Mouse (Mus musculus): ENCODE data around the gene Gm20388.

Gm20388 gene

DNA sequence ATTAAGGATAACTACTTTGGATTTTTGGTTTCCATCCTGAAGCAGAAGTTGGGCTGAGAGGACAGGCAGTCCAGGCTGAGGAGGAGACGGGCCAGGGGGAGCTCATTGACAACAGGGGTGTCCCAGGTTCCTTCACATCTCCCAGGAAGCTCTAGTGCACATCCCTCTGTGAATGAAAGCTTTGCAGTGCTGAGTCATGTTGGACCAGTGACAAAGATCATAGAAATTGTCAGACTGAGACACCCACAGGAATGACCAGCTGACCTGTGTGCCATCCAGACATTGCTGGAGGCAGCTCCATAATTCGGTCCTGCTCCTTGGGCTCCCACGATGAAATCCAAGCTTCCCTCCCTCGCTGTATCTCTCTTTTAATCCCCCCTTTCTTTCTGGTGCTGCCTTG lies 2261.2 kb downstream of the Gm20388 start:
- no peak for DNase-seq (ENCODE audit: extremely low spot score, low read depth, low spot score)

DNA sequence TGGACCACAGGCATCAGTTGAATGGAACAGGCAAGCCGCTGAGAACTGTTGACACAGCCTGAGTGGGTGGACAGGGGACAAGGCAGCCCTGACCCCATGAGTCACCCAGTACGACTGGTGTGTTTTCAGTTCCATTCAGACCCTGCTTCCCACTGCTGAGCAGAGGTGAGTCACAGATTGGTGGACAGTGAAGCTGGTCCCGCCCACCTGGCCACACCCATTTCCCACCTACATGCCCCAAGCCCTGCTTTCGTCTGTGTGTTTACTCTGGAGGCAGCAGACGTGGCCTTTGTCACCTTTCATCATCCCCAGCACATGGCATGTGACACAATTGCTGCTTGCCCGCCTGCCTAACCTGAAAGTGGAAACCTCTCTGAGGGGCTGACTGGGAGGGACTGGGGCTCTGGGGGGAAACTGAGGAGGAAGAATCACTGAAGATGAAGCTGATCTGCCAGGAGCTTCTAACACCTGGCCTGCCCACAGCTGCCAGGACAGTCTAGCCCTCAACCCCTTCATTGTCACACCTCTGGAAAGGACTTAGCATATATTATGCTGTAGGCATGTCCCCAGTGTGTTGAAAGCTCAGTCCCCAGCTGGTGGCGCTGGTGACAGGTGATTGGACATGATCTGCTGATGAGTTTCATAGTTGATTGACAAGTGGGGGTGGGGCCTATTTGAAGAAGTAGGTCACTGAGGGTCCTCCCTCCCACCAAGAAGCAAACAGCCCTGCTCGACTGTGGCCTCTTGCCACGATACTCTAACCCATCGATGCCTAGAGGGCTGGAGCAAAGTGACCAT lies 2263.7 kb downstream of the Gm20388 start:
- no peak for DNase-seq (ENCODE audit: extremely low spot score, low read depth, low spot score)

GRCm38 (mm10) chr8:122178392-122178890 lies 2267.8 kb downstream of the Gm20388 start:
- DNase-seq (ENCODE audit: extremely low spot score, low read depth, low spot score): no peak

- no peak for DNase-seq (ENCODE audit: extremely low spot score, low read depth, low spot score)
These were observed 2268.7 kb downstream of the Gm20388 start for GRCm38 (mm10) chr8:122179354-122179753.

GRCm38 (mm10) chr8:122180116-122180515 lies 2269.5 kb downstream of the Gm20388 start:
- DNase-seq (ENCODE audit: extremely low spot score, low read depth, low spot score): no peak

DNA sequence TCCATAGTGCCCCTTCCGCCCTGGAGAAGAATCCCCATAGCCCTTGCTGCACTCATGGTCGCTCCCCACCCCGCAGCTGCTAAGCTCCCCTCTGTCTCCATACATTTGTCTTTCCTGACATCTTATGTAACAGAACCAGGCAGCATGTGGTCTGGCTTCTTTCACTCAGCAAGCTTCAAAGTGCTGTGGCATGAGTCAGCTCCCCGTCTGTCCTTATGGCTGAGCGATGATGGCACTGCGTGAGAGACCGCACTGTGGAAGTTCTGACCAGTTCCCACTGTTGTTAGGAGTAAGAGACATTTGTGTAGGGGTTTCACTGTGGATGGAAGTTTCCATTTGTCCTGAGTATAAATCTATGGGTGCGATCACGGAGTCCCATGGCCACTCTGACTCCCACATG lies 2270.8 kb downstream of the Gm20388 start:
- no peak for DNase-seq (ENCODE audit: extremely low spot score, low read depth, low spot score)

DNA sequence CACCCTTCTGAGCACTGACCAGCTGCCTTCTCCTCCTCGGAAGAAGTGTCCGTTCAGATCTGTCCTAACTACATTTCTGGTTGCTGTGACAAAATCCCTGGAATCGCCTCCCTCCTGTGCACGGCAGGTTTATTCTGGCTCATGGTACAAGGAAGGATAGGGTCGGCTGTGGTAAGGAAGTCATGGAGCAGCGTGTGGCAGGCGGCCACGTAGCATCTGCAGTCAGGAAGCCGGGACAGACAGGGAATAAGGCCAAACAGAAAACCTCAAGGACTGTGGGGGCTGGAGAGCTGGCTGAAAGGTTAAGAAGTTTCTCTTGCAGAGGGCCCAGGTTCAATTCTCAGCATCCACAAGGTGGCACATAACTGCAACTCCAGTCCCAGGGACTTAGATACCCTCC lies 2271.3 kb downstream of the Gm20388 start:
- no peak for DNase-seq (ENCODE audit: extremely low spot score, low read depth, low spot score)

- DNase-seq (ENCODE audit: extremely low spot score, low read depth, low spot score): no peak
These were observed 2275.8 kb downstream of the Gm20388 start for GRCm38 (mm10) chr8:122186363-122186974.

GRCm38 (mm10) chr8:122187271-122187670 lies 2276.6 kb downstream of the Gm20388 start:
- no peak for DNase-seq (ENCODE audit: extremely low spot score, low read depth, low spot score)

GRCm38 (mm10) chr8:122190349-122191053 lies 2279.9 kb downstream of the Gm20388 start:
- DNase-seq (ENCODE audit: extremely low spot score, low read depth, low spot score): no peak

- DNase-seq (ENCODE audit: extremely low spot score, low read depth, low spot score): no peak
These were observed 2280.4 kb downstream of the Gm20388 start for GRCm38 (mm10) chr8:122191054-122191376.

GRCm38 (mm10) chr8:122192771-122193170 lies 2282.1 kb downstream of the Gm20388 start:
- DNase-seq (ENCODE audit: extremely low spot score, low read depth, low spot score): no peak

- DNase-seq (ENCODE audit: extremely low spot score, low read depth, low spot score): no peak
These were observed 2282.9 kb downstream of the Gm20388 start for GRCm38 (mm10) chr8:122193521-122193920.

DNA sequence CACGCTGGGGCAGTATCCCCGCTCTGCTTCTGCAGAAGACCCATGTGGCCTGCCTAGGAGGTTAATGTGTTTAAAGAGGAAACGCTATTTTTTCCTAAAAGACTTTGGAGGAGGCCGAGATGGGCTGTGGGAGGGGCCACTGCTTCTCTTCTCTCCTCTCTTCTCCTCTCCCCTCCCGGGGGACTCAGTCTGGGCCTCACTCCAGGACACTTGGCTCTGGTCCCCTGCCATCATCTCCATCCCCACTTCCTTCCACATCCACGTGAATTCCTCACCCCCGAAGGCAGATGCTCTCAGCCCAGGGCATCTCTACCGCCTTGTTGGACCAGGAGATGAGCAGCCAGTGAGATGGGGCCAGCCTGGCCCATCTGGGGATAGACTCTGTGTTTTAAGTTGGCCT lies 2283.8 kb downstream of the Gm20388 start:
- no peak for DNase-seq (ENCODE audit: extremely low spot score, low read depth, low spot score)

DNA sequence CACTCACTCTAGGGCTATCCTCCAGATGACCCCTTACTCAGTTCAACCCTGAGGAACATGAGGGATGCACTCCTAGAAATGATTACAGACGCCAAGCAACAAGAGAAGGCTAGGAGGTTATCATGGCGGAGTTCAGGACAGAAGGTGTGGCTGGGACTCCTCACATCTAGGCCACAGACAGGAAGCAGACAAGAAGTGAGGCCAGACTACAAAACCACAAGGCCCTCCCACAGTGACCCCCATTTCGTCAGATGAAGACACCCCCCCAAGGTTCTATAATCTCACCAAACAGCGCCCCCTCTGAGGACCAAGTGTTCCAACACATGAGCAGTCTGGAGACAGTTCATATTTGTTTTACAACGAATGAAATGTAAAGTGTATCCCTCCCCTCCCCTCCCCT lies 2286.7 kb downstream of the Gm20388 start:
- DNase-seq (ENCODE audit: extremely low spot score, low read depth, low spot score): no peak

GRCm38 (mm10) chr8:122198378-122199025 lies 2287.9 kb downstream of the Gm20388 start:
- DNase-seq (ENCODE audit: extremely low spot score, low read depth, low spot score): no peak

- no peak for DNase-seq (ENCODE audit: extremely low spot score, low read depth, low spot score)
These were observed 2288.6 kb downstream of the Gm20388 start for GRCm38 (mm10) chr8:122199191-122199590.

DNA sequence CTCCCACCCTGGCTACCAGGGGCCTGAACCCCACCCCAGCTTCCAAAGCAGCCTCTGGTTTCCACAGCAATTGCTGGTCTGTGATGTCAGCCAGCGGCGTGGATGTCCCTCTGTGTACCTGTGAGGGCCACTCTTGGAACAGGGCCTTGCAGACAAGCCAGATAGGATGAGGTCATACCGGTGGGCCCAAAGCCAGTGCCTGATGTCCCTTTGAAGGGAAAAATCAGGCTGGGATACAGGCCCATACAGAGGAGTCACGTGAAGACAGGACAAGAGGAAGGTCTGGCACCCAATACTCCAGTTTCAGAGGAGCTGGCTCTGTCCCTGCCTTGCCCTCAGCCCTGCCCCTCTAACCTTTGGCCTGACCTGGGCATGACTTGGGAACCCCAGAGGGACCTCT lies 2289.2 kb downstream of the Gm20388 start:
- DNase-seq (ENCODE audit: extremely low spot score, low read depth, low spot score): no peak

GRCm38 (mm10) chr8:122211591-122211990 lies 2300.9 kb downstream of the Gm20388 start:
- no peak for DNase-seq (ENCODE audit: extremely low spot score, low read depth, low spot score)

DNA sequence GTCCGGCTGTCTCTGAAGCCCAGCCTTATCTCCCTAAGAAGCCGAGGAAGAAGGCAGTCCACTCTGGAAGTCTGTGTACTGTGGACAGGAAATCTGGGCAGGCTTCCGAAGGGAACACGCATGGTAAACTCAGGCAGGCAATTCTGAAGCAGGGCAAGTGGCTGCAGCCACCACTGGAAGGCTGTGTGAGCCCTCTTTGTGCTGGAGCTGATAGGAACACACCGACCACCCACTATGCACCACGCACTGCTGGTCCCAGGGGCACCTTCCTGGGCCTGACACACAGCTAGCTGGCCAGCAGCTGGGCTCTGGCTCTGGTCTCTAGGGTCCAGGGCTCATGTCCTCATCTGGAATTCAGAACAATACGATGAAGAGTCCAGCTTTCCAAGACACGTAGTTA lies 2305.0 kb downstream of the Gm20388 start:
- DNase-seq (ENCODE audit: extremely low spot score, low read depth, low spot score): no peak

DNA sequence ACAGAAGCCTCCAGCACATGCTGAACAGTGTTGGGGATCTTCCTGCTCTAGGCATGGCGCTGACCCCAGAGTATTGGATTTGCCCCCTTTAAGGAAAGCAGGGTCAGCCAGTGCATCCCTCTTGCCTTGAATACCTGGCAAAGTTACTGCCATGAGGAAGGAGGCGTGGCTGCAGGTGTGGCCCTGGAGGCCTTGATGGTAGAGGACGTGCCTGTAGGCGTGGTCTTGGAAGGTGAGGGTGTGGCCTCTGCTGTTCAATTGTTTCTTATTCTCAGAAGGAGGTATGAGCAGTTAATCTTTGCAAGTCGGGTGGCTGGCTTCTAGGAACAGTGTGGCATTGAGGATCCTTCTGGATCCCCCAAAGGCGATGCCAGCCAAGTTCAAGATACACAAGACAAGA lies 2305.8 kb downstream of the Gm20388 start:
- DNase-seq (ENCODE audit: extremely low spot score, low read depth, low spot score): no peak
